Mouse (Mus musculus) lung, adult 2 months (tissue): Measurements from ENCODE around the gene Fpgs.

Experiments
- CTCF ChIP-seq: fragments of 200-500 bp; IDR thresholded peaks from 2 replicates; pipeline ENCODE4 v1.5.1; 2011; ENCODE audit warnings: mild to moderate bottlenecking, low read length, control low read depth; ENCODE audit not compliant: insufficient read depth
- POLR2A ChIP-seq: fragments of 200-500 bp; IDR thresholded peaks from 2 replicates; pipeline ENCODE4 v1.6.1; 2011; ENCODE audit warnings: low read depth, mild to moderate bottlenecking, control low read depth, low read length, borderline replicate concordance; ENCODE audit errors: extremely low read depth

DNA sequence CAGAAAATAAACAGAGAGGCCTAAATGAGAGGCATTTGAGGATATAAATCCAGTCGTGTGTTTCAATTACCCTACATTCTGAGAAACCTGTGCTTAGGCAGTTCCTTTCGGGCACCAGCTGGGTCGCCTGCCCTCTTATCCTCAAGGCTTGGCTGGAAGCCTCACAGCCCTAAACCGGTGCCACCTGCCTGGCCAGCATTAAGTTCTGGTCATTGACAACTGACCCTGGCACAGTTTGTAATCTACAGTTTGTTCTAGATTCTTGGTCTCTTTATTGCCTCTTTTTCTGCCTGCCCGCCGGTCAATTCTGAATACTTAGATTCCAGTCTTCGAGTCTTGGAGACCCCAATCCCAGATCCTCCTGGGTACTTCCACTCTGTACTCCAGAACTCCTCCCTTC is 10.7 kb downstream of the Fpgs start:
- no peak for TF ChIP-seq CTCF
- TF ChIP-seq POLR2A: no peak
